Mouse (Mus musculus) kidney, adult 9 months (tissue): ENCODE measurements around the gene Zmat3.

Experiments
- DNase-seq: peaks from one replicate; pipeline ENCODE4 v3.0.0; 2022

Zmat3 gene

GRCm38 (mm10) chr3:32365546-32366245 is at the start of gene Zmat3:
Gene Zmat3, minus strand, starts transcription at chr3:32366014.
- DNase-seq: peak; percentile 83

- peak; percentile 38 for DNase-seq
Observed at GRCm38 (mm10) chr3:32414381-32414780, 48.6 kb upstream of the Zmat3 start.

GRCm38 (mm10) chr3:32412502-32413044 is 46.8 kb upstream of the Zmat3 start:
- DNase-seq: no peak

DNA sequence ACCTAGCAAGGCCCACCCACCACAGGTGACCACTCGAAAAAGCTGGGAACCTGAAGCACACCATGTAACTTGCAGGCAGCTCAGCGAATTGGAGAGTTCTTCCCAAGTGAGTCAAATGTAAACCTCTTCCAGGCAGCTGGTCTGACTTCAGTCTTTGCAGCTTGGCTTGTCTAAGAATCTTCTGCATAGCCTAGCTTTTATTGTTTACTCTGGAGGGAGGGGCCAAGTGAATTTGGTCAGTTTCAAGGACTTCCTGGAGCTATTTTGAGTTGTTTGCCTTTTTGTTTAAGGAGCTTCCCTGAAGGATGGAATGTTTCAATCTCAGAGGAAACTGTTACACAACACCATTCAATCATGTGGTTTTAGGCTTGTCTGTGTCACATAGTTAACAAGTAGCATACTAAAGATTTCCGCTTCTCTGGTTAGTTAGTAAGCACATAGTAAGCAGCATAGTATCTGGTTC is 43.0 kb upstream of the Zmat3 start:
- no peak for DNase-seq

GRCm38 (mm10) chr3:32406804-32407203 is 41.0 kb upstream of the Zmat3 start:
- no peak for DNase-seq

- DNase-seq: no peak
Observed at GRCm38 (mm10) chr3:32405699-32406098, 39.9 kb upstream of the Zmat3 start.

DNA sequence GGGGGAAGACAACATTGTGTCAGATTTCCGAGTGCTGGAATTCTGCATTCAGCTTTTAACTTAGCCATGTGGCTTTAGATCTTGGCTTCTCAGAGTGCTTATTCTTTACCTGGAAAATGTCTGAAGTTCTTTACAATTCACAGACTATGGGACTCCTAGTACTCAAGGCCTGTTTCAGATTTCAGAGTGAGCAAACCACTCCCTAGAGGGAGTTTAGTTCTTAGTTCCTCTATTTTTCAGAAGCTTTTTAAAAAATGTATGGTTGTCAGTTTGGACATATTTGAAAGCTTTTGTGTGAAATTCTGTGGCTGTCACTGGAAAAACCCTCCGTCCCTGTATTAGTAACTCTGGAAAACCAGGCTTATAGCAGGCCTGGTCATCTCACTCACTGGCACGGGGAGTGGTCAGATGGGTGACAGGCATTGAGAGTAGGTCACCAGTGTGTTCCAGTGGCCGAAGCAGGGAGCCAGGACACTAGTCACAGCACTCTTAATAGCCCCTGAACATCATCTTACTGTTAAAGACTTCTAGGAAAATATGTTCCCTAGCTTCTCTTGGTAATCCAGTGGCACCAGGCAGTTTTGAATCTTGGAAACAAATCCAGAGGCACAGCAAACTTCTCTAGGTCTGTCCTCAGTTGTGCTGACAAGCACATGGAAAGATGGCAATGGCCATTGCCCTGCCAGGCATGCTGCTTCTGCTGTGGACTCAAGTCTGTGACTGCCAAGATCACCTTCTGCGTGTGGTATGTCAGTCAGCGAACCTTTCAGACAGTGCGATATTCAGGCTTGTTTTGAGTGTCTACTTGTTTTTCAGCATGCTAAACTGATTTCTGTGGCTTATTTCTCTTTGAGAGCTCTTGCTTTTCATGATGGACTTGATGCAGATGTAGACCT is 37.4 kb upstream of the Zmat3 start:
- peak; percentile 39 for DNase-seq

DNA sequence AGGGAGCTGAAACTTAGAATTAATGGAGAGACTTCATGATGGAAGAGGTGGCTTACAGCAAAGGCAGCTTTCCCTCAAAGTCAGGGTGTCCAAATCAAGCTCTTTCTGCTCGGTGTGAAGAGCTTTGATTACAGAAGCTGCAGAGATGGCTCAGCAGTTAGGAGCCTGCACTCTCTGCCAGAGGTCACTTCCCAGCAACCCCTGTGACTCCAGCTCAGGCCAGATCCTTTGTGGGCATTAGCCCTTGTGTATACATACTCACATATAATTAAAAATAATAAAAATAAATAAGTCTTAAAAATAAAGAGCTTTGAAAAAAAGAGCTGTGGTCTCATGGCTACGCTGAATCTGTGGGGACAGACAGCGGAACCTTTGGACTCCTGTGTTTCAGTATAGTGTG is 35.8 kb upstream of the Zmat3 start:
- peak; percentile 37 for DNase-seq

- no peak for DNase-seq
Observed at GRCm38 (mm10) chr3:32399931-32400330, 34.1 kb upstream of the Zmat3 start.

GRCm38 (mm10) chr3:32399381-32399780 is 33.6 kb upstream of the Zmat3 start:
- peak; percentile 44 for DNase-seq

GRCm38 (mm10) chr3:32398623-32399022 is 32.8 kb upstream of the Zmat3 start:
- no peak for DNase-seq

GRCm38 (mm10) chr3:32398175-32398538 is 32.3 kb upstream of the Zmat3 start:
- peak; percentile 46 for DNase-seq

- DNase-seq: peak; percentile 48
Observed at GRCm38 (mm10) chr3:32397461-32398174, 31.8 kb upstream of the Zmat3 start, which contains the start of gene Pik3ca. Gene Pik3ca, plus strand, starts transcription at chr3:32397671.

DNA sequence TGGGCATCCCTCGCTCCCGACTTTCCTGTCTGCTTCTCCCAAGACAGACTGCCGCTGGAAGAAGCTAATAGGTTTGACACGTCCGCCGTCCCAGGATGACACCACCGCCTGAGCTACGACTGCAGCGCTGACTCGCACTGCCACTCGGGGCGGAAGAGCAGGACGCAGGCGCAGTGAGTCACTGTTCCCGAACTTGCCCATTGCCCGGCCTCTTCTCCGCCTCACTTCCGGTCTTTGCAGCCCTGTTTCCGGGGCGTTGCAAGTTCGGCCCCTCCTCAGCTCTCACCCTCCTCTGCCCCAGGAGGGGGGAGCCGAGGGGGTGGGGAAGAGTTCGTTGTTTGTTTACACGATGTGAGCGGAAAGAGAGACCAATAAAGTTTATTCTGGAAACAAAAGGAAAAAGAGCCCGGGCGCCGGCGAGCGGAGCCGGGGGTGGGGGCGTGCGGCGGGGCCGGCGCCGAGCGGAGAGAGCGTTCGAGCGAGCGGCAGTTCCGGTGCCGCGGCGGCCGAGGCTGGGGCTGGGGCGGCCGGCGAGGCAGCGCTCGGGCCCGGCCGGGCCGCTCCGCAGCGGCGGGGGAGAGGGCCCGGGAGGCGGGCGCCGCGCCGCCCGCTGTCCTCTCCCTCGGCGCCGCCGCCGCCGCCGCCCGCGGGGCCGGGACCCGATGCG is 31.1 kb upstream of the Zmat3 start:
- peak; percentile 98 for DNase-seq

DNA sequence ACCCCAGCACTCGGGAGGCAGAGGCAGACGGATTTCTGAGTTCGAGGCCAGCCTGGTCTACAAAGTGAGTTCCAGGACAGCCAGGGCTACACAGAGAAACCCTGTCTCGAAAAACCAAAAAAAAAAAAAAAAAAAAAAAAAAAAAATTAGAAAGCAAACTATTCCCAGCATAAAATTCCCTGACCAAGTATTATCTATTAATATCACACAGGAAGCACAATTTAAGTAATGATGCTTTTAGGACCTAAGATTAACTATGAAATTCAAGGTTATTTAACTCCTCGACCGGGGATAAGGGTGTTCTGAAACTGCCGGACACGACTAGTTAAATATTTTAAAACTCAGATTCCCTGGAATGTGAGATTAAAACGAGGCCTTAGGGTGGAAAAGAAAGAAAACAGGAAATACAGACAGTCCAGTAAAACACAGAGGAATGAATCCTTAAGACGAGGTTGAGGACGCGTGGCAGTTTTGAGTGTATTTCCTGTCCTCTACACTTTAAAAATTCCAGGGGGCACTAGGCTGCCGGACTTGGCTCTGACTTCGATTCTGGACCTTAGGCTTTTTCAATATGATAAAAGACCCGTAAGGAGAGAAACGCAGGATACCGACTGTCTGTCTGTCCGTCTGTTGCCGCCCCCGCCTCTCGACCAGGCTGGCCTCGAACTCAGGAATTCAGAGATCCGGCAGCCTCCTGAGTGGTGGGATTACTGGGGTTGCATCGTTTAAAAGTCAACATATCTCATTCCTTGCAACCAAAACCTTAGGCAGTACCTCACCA is 30.1 kb upstream of the Zmat3 start:
- DNase-seq: peak; percentile 60

GRCm38 (mm10) chr3:32393986-32394385 is 28.2 kb upstream of the Zmat3 start:
- peak; percentile 86 for DNase-seq

DNA sequence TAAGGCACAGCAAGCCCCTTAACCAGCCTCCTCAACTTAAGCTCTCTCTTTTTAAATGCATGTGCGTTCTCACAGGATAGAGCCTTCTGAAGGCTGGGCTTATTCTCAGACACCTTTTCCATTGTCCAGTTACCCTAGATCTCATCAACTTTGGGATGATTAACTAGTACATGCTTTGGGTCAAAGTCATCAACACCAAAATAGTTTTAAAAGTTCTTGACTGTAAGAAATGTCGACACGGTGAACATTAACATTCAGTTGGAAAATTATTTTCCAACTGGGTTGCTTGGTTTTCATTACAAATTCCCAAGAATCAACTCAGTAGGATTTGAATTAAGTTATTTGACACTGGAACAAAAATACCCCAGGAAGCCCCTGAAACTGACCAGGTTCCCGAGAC is 27.0 kb upstream of the Zmat3 start:
- DNase-seq: peak; percentile 78

- DNase-seq: no peak
Observed at GRCm38 (mm10) chr3:32381556-32381955, 15.7 kb upstream of the Zmat3 start.

DNA sequence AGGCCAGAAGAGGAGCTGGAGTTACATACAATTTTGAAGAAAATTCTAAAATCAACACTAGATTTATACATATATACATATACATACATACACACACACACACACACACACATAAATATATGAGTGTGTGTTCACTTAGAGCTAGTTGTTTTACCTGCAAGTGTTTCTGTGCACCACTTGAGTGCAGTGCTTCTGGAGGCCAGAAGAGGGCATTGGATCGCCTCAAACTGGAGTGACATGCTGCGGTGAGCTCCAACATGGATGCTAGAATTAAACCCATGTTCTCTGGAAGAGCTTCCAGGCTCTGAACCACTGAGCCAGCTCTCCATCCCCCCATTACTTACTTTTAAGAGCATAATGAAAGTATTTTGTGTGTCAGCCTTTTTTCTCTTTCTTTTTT is 14.1 kb upstream of the Zmat3 start:
- peak; percentile 60 for DNase-seq

DNA sequence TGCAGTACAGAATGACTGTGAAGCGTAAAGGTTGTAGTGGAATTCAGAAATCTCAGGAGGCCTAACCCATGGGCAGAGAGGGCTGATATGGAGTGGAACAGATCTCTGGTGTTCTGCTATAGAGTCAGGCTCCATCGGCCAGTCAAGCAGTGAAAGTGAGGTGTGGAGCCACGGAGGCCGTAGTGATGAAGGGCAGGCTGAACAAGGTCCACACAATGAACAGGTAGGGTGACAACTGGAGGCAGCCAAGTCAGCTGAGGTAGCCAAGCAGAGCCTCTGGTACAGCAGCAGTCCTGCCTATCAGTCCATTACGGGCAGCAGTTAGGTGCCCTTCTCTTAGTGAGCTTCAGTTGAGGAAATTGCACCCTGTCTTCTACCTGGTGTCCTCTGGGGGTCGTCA is 7.4 kb upstream of the Zmat3 start:
- DNase-seq: no peak

DNA sequence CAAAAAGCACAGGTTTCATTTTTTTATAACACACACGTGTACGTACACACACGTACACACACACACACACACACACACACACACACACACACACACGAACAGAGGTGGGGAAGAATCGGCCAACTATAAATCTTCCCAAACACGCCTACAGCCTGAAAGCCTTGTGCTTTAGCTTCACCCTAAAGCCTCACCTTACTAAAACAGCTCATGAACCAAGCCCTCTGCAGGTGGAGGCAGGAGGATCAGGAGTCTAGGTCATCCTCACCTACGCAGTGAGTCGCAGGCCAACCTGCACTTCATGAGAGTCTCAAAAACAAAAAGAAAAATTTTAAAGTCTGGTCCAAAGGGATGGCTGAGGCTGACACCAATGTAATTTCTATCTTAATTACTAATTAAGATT is 6.7 kb upstream of the Zmat3 start:
- DNase-seq: no peak

- no peak for DNase-seq
Observed at GRCm38 (mm10) chr3:32371957-32372356, 6.1 kb upstream of the Zmat3 start.
